Mouse (Mus musculus) hindbrain, embryonic 15.5 days (tissue): ENCODE measurements around the gene Efcab14. TPM values are rescaled to one million over a fixed set of nuclear protein-coding genes. Genes with fewer than 3 reads are reported as not detected.
A peak's percentile ranks its signal among the peaks of the same experiment; 100 is the strongest.

Experiments
- ATAC-seq: fragments of 200-750 bp; cut with Nextera tagmentation; 2 replicates; pipeline ENCODE4 v1.8.0; 2017; ENCODE audit warnings: low read depth, moderate number of reproducible peaks, moderate TSS enrichment; ENCODE audit not compliant: low FRiP score
- H3K27ac ChIP-seq: fragments of 300-500 bp; sonication (generic); replicated peaks from 2 replicates; pipeline ENCODE4 v1.5.1; 2015; ENCODE audit warnings: mild to moderate bottlenecking, inconsistent platforms
- H3K27me3 ChIP-seq: fragments of 300-500 bp; sonication (generic); 2 replicates; pipeline ENCODE4 v1.6.1; 2015; ENCODE audit warnings: control low read depth, inconsistent platforms
- H3K36me3 ChIP-seq: fragments of 300-500 bp; sonication (generic); 2 replicates; pipeline ENCODE4 v1.6.1; 2015; ENCODE audit warnings: control low read depth, inconsistent platforms
- H3K4me1 ChIP-seq: fragments of 300-500 bp; sonication (generic); replicated peaks from 2 replicates; pipeline ENCODE4 v1.6.1; 2015; ENCODE audit warnings: control low read depth, inconsistent platforms
- H3K4me2 ChIP-seq: fragments of 300-500 bp; sonication (generic); 2 replicates; pipeline ENCODE4 v1.6.1; 2015; ENCODE audit warnings: moderate library complexity, mild to moderate bottlenecking, inconsistent platforms
- H3K4me3 ChIP-seq: fragments of 300-500 bp; sonication (generic); 2 replicates; pipeline ENCODE4 v1.5.1; 2015; ENCODE audit warnings: mild to moderate bottlenecking, inconsistent platforms
- H3K9ac ChIP-seq: fragments of 300-500 bp; sonication (generic); 2 replicates; pipeline ENCODE4 v1.6.1; 2015; ENCODE audit warnings: inconsistent platforms
- H3K9me3 ChIP-seq: fragments of 300-500 bp; sonication (generic); 2 replicates; pipeline ENCODE4 v1.6.1; 2016; ENCODE audit warnings: control low read depth, inconsistent platforms
- WGBS: fragments of 180-500 bp; shearing (Covaris S2); methylation state at CpG from one replicate; pipeline ENCODE4 v1.1.7; 2015; 5-methylcytosine and 5-hydroxymethylcytosine counted together
- polyA plus RNA-seq: library from polyadenylated mRNA; unstranded; fragments of >200 nt; fragmentation: Nextera tagmentation; extraction: Ambion mirVana; gene quantifications from 2 replicates; pipeline ENCODE4 v1.2.1, GENCODE M21; 2015

Efcab14 gene
- polyA plus RNA-seq = 18.8 and 19.1 TPM in 2 replicates

- H3K4me2 ChIP-seq = peak within 1 kb of the TSS; percentile 83
- H3K4me3 ChIP-seq = peak within 1 kb of the TSS; percentile 71
- under 1% methylated on average over 45 of the region's 45 CpGs for whole genome bisulfite sequencing
- no peaks in the 10 kb centered on the region for H3K27me3 ChIP-seq
- H3K4me1 ChIP-seq = peaks cover 20% of the 10 kb centered on the region
- H3K9ac ChIP-seq = peak within 1 kb of the TSS; percentile 81
- H3K9me3 ChIP-seq = no peaks in the 10 kb centered on the region
- peak; percentile 100 for ATAC-seq
- H3K36me3 ChIP-seq = peaks cover 13% of the 10 kb centered on the region
- peak within 1 kb of the TSS; percentile 87 for H3K27ac ChIP-seq
Observed at GRCm38 (mm10) chr4:115737551-115738041, at the start of gene Efcab14. Efcab14 (plus strand) TSS chr4:115737744.

GRCm38 (mm10) chr4:115701468-115701867, 36.1 kb upstream of the Efcab14 start:
- Histone ChIP-seq H3K4me1 (no peaks in the 10 kb centered on the region), H3K9me3 (no peaks in the 10 kb centered on the region), H3K27me3 (no peaks in the 10 kb centered on the region), H3K9ac (no peak overlapping the region), H3K36me3 (no peaks in the 10 kb centered on the region), H3K27ac (no peak overlapping the region), H3K4me3 (no peak overlapping the region), H3K4me2 (no peak overlapping the region)
- WGBS = 74% methylated on average over 3 of the region's 3 CpGs
- no peak for ATAC-seq

GRCm38 (mm10) chr4:115703927-115704505, 33.5 kb upstream of the Efcab14 start:
- Histone ChIP-seq H3K27me3 (no peaks in the 10 kb centered on the region), H3K4me3 (no peak overlapping the region), H3K9ac (no peak overlapping the region), H3K4me2 (no peak overlapping the region), H3K4me1 (no peaks in the 10 kb centered on the region), H3K36me3 (no peaks in the 10 kb centered on the region), H3K9me3 (no peaks in the 10 kb centered on the region), H3K27ac (no peak overlapping the region)
- ATAC-seq = no peak
- WGBS = 86% methylated on average over 2 of the region's 2 CpGs

GRCm38 (mm10) chr4:115708974-115709593, 28.5 kb upstream of the Efcab14 start:
- 70% methylated on average over 13 of the region's 13 CpGs for WGBS
- Histone ChIP-seq H3K4me1 (peaks cover 2% of the 10 kb centered on the region; the same call in 1 of the 2 replicates), H3K4me2 (no peak overlapping the region), H3K9ac (no peak overlapping the region), H3K4me3 (no peak overlapping the region), H3K9me3 (no peaks in the 10 kb centered on the region), H3K27me3 (no peaks in the 10 kb centered on the region), H3K27ac (no peak overlapping the region), H3K36me3 (no peaks in the 10 kb centered on the region)
- no peak for ATAC-seq

- no peaks in the 10 kb centered on the region for H3K9me3 ChIP-seq
- H3K36me3 ChIP-seq = no peaks in the 10 kb centered on the region
- no peaks in the 10 kb centered on the region for H3K27me3 ChIP-seq
- peak overlapping the region; percentile 25 for H3K4me3 ChIP-seq
- WGBS = 16% methylated on average over 12 of the region's 13 CpGs
- peak overlapping the region; percentile 56 for H3K4me2 ChIP-seq
- H3K4me1 ChIP-seq = peaks cover 2% of the 10 kb centered on the region; the same call in 1 of the 2 replicates
- no peak overlapping the region for H3K27ac ChIP-seq
- peak; percentile 76; the same call in 1 of the 2 replicates for ATAC-seq
- H3K9ac ChIP-seq = 0 out of 2 replicates have a peak overlapping the region, but pooled peaks have one; percentile 31
Observed at GRCm38 (mm10) chr4:115709792-115710418, 27.6 kb upstream of the Efcab14 start.

GRCm38 (mm10) chr4:115728721-115729120, 8.8 kb upstream of the Efcab14 start:
- no peak for ATAC-seq
- Histone ChIP-seq H3K9me3 (no peaks in the 10 kb centered on the region), H3K4me2 (no peak overlapping the region), H3K4me3 (no peak overlapping the region), H3K9ac (no peak overlapping the region), H3K27ac (no peak overlapping the region), H3K36me3 (no peaks in the 10 kb centered on the region), H3K27me3 (peaks cover 11% of the 10 kb centered on the region; the same call in 1 of the 2 replicates), H3K4me1 (no peaks in the 10 kb centered on the region)
- WGBS = 17% methylated on average over 5 of the region's 5 CpGs

- Histone ChIP-seq H3K4me2 (no peak overlapping the region), H3K27me3 (peaks cover 11% of the 10 kb centered on the region; the same call in 1 of the 2 replicates), H3K9ac (no peak overlapping the region), H3K4me1 (no peaks in the 10 kb centered on the region), H3K4me3 (no peak overlapping the region), H3K9me3 (no peaks in the 10 kb centered on the region), H3K36me3 (no peaks in the 10 kb centered on the region), H3K27ac (no peak overlapping the region)
- peak; percentile 80 for ATAC-seq
- WGBS = 26% methylated on average over 7 of the region's 7 CpGs
Observed at GRCm38 (mm10) chr4:115731588-115732222, 5.8 kb upstream of the Efcab14 start.

GRCm38 (mm10) chr4:115732223-115732818, 5.2 kb upstream of the Efcab14 start:
- Histone ChIP-seq H3K27ac (no peak overlapping the region), H3K27me3 (peaks cover 11% of the 10 kb centered on the region; the same call in 1 of the 2 replicates), H3K4me3 (no peak overlapping the region), H3K36me3 (no peaks in the 10 kb centered on the region), H3K9ac (no peak overlapping the region), H3K4me2 (no peak overlapping the region), H3K4me1 (no peaks in the 10 kb centered on the region), H3K9me3 (no peaks in the 10 kb centered on the region)
- ATAC-seq = no peak
- 76% methylated on average over 3 of the region's 3 CpGs for WGBS

GRCm38 (mm10) chr4:115733746-115734145, 3.8 kb upstream of the Efcab14 start:
- Histone ChIP-seq H3K9ac (no peak overlapping the region), H3K27ac (no peak overlapping the region), H3K4me2 (no peak overlapping the region), H3K9me3 (no peaks in the 10 kb centered on the region), H3K27me3 (peaks cover 6% of the 10 kb centered on the region; the same call in 1 of the 2 replicates), H3K36me3 (no peaks in the 10 kb centered on the region), H3K4me3 (no peak overlapping the region), H3K4me1 (peaks cover 8% of the 10 kb centered on the region)
- no peak for ATAC-seq
- 76% methylated on average over 5 of the region's 5 CpGs for WGBS

- no peak overlapping the region for H3K9ac ChIP-seq
- H3K27me3 ChIP-seq = peaks cover 6% of the 10 kb centered on the region; the same call in 1 of the 2 replicates
- no peaks in the 10 kb centered on the region for H3K9me3 ChIP-seq
- H3K4me2 ChIP-seq = no peak overlapping the region
- H3K36me3 ChIP-seq = no peaks in the 10 kb centered on the region
- H3K27ac ChIP-seq = no peak overlapping the region
- peaks cover 19% of the 10 kb centered on the region for H3K4me1 ChIP-seq
- WGBS = 72% methylated on average over 4 of the region's 4 CpGs
- H3K4me3 ChIP-seq = no peak overlapping the region
- ATAC-seq = no peak
Observed at GRCm38 (mm10) chr4:115734867-115735266, 2.7 kb upstream of the Efcab14 start.

- ATAC-seq = no peak
- WGBS = 46% methylated on average over 13 of the region's 13 CpGs
- Histone ChIP-seq H3K36me3 (peaks cover 17% of the 10 kb centered on the region), H3K9ac (peak overlapping the region; percentile 81), H3K4me1 (peaks cover 20% of the 10 kb centered on the region), H3K27ac (no peak overlapping the region), H3K9me3 (no peaks in the 10 kb centered on the region), H3K4me2 (peak overlapping the region; percentile 83), H3K4me3 (peak overlapping the region; percentile 71), H3K27me3 (no peaks in the 10 kb centered on the region)
Observed at GRCm38 (mm10) chr4:115738481-115738985, 989 bp downstream of the Efcab14 start.
